Mouse (Mus musculus) intestine, embryonic 16.5 days (tissue): Measurements from ENCODE around the gene 1600014C23Rik. TPM values are rescaled to one million over a fixed set of nuclear protein-coding genes. Genes with fewer than 3 reads are reported as not detected.

Source experiments
- ATAC-seq: fragments of 200-750 bp; cut with Nextera tagmentation; 2 replicates; pipeline ENCODE4 v1.8.0; 2017; ENCODE audit warnings: moderate TSS enrichment, moderate library complexity
- H3K27ac ChIP-seq: fragments of 300-500 bp; sonication (generic); 2 replicates; pipeline ENCODE4 v1.5.1; 2014; ENCODE audit warnings: mild to moderate bottlenecking, low read length
- H3K27me3 ChIP-seq: fragments of 300-500 bp; sonication (generic); replicated peaks from 2 replicates; pipeline ENCODE4 v1.6.1; 2014; ENCODE audit warnings: low read length, control low read depth, mixed read lengths; ENCODE audit not compliant: control insufficient read depth, insufficient read depth
- H3K36me3 ChIP-seq: fragments of 300-500 bp; sonication (generic); 2 replicates; pipeline ENCODE4 v1.6.1; 2014; ENCODE audit warnings: low read length, control low read depth; ENCODE audit not compliant: control insufficient read depth, insufficient read depth
- H3K4me1 ChIP-seq: fragments of 300-500 bp; sonication (generic); 2 replicates; pipeline ENCODE4 v1.6.1; 2014; ENCODE audit warnings: low read length, control low read depth, mixed read lengths; ENCODE audit not compliant: control insufficient read depth, insufficient read depth
- H3K4me2 ChIP-seq: fragments of 300-500 bp; sonication (generic); 2 replicates; pipeline ENCODE4 v1.6.1; 2014; ENCODE audit warnings: low read depth, low read length, control low read depth
- H3K4me3 ChIP-seq: fragments of 300-500 bp; sonication (generic); 2 replicates; pipeline ENCODE4 v1.5.1; 2014; ENCODE audit warnings: mild to moderate bottlenecking, low read length
- H3K9ac ChIP-seq: fragments of 300-500 bp; sonication (generic); 2 replicates; pipeline ENCODE4 v1.6.1; 2014; ENCODE audit warnings: low read depth, low read length
- H3K9me3 ChIP-seq: fragments of 300-500 bp; sonication (generic); 2 replicates; pipeline ENCODE4 v1.6.1; 2016; ENCODE audit warnings: low read length, control low read depth; ENCODE audit not compliant: control insufficient read depth
- whole genome bisulfite sequencing: fragments of 180-500 bp; shearing (Covaris S2); extraction: QIAGEN DNeasy Blood & Tissue Kit; methylation state at CpG from one replicate; pipeline ENCODE4 v1.1.7; 2014; 5-methylcytosine and 5-hydroxymethylcytosine counted together
- polyA plus RNA-seq: library from polyadenylated mRNA; unstranded; fragments of >200 nt; fragmentation: Nextera tagmentation; extraction: Ambion mirVana; gene quantifications from 2 replicates; pipeline ENCODE4 v1.2.1, GENCODE M21; 2015

1600014C23Rik gene
- polyA plus RNA-seq, 1 experiment from 2014 or later = 0.76 TPM

DNA sequence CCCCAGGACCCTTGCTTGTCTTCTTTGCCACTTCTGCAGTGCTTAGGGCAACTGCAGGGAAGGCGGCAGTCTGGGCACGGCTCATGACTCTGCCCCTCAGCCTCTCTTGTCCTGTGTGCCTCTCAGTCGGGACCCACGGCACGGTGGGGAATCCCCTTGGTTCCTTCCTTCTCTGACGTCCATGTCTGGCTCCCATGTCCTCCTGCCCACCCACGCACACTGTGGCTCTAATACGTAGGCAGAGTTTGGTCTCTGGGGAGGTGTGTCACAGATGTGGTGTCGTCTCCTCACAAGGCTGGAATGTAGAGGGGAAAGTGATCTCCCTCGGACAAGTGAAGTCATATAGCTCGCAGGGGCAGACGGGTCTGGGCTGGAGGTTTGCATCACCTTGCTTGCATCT, 13.1 kb upstream of the 1600014C23Rik start:
- Histone ChIP-seq H3K27me3 (no peaks in the 10 kb centered on the region), H3K4me2 (no peak overlapping the region), H3K27ac (no peak overlapping the region), H3K4me1 (peaks cover 6% of the 10 kb centered on the region; the same call in 1 of the 2 replicates), H3K9ac (no peak overlapping the region), H3K36me3 (no peaks in the 10 kb centered on the region), H3K9me3 (no peaks in the 10 kb centered on the region; the same call in 1 of the 2 replicates), H3K4me3 (no peak overlapping the region)
- ATAC-seq = no peak
- 57% methylated on average over 12 of the region's 12 CpGs for WGBS

DNA sequence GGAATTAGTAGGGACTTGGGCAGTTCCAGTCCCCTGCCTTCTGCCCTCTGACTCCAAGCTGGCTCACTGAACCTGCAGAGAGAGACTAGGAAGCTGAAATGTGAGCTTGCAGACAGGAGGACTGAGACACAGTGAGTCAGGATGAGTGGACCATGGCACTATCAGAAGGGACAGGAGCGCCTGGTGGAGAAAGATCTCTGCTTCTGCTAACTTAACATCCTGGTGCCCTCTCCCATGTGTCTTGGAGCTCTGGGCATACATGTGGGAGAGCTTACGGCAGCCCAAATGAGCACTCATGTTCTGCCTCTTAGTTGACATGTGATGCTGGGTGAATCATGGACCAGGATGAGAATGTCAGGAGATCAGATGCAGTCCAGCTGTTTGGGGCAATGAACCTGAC, 12.0 kb upstream of the 1600014C23Rik start:
- Histone ChIP-seq H3K27me3 (no peaks in the 10 kb centered on the region), H3K4me2 (no peak overlapping the region), H3K27ac (no peak overlapping the region), H3K9ac (no peak overlapping the region), H3K36me3 (no peaks in the 10 kb centered on the region), H3K9me3 (no peaks in the 10 kb centered on the region; the same call in 1 of the 2 replicates), H3K4me3 (no peak overlapping the region), H3K4me1 (peaks cover 6% of the 10 kb centered on the region; the same call in 1 of the 2 replicates)
- ATAC-seq = no peak
- WGBS = 92% methylated on average over 2 of the region's 2 CpGs

DNA sequence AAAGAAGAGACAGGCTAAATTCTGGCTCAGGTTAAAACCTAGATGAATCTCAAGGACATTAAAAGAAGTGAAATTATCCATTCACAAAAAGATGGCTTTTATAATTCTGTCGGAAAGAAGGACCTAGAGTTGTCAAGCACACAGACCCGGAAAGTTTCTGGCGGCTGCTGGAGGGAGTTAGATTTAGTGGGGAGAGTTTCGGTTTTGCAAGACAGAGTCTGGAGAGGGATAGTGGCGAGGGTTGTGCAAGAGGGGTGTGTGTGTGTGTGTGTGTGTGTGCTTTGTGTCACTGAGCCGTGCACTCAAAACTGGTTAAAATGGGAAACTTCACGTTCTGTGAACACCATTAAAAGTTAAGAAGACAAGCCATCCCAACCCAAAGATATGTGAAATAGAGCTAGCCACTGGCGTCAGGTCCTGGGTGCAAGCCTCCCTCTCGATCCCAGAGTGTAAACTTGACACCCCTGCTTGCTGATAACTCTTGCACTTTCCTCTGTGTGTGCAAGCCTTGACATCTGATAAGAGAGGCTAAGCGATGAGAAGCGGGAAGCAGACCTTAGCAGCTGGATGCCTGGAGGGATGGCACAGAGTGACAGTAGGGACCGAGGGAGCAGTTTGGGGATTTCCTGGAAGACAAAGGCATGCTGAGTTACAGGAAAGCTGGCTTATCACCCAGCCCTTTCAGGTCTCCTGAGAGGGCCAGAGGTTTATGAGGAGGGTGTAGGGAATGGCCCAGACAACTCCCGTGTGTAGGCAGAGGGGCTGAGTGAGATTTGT, 8.9 kb upstream of the 1600014C23Rik start:
- Histone ChIP-seq H3K9me3 (no peaks in the 10 kb centered on the region; the same call in 1 of the 2 replicates), H3K27ac (no peak overlapping the region), H3K4me1 (peaks cover 7% of the 10 kb centered on the region), H3K4me3 (no peak overlapping the region), H3K9ac (no peak overlapping the region), H3K4me2 (no peak overlapping the region), H3K27me3 (no peaks in the 10 kb centered on the region), H3K36me3 (no peaks in the 10 kb centered on the region)
- ATAC-seq = peak; percentile 24; the same call in 1 of the 2 replicates
- WGBS = 49% methylated on average over 13 of the region's 13 CpGs

DNA sequence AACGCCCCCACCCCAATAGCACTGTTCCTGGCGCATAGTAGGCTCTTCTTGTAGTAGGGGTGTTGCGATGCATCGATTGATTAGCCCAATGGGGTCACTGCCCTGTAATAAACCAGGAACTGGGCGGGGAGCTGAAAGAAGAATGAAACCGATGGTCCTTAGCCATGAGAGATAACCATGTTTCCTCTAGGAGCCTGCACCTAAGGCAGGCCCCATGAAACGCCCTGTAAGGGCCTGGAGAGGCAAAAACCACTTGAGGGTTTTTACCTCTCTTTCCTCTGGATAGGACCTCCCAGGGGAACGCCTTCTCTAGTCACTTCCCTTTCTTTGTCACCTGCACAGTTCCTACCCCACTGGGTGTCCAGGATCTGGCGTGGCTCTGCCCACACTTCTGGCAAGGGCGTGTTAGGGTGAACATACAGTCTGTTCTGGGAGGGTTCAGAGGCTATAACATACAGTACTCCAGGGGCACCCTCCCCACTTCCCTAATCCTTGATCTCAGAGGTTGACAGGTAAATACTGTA, 3.5 kb upstream of the 1600014C23Rik start:
- peaks cover 5% of the 10 kb centered on the region; the same call in 1 of the 2 replicates for H3K27me3 ChIP-seq
- no peaks in the 10 kb centered on the region; the same call in 1 of the 2 replicates for H3K9me3 ChIP-seq
- H3K4me1 ChIP-seq = peaks cover 36% of the 10 kb centered on the region
- peak overlapping the region; percentile 58 for H3K4me3 ChIP-seq
- peak; percentile 50 for ATAC-seq
- peak overlapping the region; percentile 94 for H3K27ac ChIP-seq
- H3K4me2 ChIP-seq = peak overlapping the region; percentile 59
- no peaks in the 10 kb centered on the region for H3K36me3 ChIP-seq
- WGBS = 15% methylated on average over 10 of the region's 10 CpGs
- H3K9ac ChIP-seq = peak overlapping the region; percentile 80

DNA sequence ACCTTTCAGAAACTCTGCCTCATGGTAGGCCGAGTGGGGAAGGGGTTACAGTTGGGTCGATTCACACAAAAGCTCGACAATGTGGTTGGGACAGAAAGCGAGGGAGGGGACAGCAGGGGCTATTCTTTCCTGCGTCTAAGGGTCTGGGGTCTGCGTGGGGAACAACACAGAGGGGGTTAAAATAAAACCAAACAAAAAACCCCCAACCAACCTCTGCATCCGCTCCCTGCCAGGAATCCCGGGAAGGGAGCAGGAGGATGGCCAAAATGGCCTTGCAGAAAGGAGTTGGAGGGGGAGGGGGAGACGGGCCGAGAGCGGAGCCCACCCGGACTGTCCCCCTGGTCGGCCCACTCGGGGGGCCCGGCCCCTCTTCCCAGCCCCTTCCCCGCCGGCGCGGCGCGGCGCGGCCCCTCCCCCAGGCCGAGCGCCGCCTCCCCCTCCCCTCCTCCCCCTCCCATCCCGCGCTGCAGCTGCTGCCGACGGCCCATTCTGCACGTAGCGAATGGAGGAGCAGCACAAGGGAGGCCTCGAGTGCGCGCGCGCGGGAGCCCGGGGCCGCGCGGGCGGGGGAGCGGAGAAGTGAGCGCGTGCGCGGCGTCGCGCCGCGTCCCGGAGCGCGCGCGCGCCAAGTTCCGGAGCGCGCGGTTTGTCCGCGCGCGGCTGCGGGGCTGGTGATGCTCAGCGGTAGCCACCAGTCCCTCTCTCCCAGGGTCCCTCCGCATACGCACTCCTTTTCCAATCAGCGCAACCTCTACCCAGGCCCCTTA, 2.9 kb upstream of the 1600014C23Rik start:
- peak overlapping the region; percentile 58 for H3K4me3 ChIP-seq
- H3K36me3 ChIP-seq = no peaks in the 10 kb centered on the region
- WGBS = under 1% methylated on average over 50 of the region's 72 CpGs
- peak overlapping the region; percentile 94 for H3K27ac ChIP-seq
- peak overlapping the region; percentile 80 for H3K9ac ChIP-seq
- peak overlapping the region; percentile 59 for H3K4me2 ChIP-seq
- H3K9me3 ChIP-seq = no peaks in the 10 kb centered on the region
- peaks cover 5% of the 10 kb centered on the region; the same call in 1 of the 2 replicates for H3K27me3 ChIP-seq
- peak; percentile 68 for ATAC-seq
- peaks cover 36% of the 10 kb centered on the region for H3K4me1 ChIP-seq

DNA sequence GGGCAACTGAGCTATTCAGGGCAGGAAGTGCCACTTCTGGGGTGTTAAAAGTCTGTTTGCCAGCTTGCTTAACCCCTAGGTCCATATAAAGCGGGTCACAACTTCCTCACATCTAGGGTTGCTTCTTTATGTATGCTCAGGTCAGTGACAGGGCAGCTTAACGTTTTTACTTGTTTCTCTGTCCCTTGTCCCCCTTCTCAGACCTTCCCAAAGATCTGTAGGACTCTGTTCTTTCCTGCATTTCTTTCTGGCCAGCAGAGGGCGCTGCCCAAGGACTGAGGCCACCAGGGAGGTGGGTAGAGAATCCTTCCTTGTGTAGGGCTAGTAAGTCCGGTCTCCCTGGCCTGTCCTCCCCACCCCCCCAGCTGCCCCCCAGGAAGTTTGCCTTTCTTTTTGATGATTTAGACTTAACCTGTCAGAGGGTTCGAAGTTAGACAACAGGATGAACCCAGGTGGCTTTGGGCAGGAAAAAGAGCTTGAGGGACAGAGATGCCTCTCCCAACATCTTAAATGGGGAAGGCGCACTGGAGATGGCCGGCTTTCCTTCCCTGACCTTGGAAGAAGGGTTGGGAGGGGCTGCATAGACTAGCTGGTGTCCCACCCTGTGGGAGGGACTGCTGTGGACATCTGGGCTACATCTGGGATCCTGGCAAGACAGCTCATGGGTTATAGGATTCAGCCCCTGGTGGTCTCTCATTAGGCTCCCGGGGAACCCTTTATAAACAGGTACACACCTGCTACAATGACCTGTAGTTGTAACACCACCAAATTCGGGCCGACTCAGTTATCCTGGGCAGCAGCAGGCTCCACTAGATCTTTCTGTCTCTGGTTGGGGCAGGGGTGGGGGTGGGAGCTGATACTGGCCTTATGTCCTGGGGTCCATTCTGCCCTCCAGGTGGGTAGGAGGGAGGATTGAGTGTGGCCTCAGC, 2.0 kb upstream of the 1600014C23Rik start:
- H3K9ac ChIP-seq = peak overlapping the region; percentile 80
- H3K27ac ChIP-seq = peak overlapping the region; percentile 94
- peaks cover 36% of the 10 kb centered on the region for H3K4me1 ChIP-seq
- 7% methylated on average over 10 of the region's 10 CpGs for WGBS
- ATAC-seq = peak; percentile 56
- no peaks in the 10 kb centered on the region for H3K36me3 ChIP-seq
- peak overlapping the region; percentile 59 for H3K4me2 ChIP-seq
- H3K27me3 ChIP-seq = peaks cover 5% of the 10 kb centered on the region; the same call in 1 of the 2 replicates
- H3K9me3 ChIP-seq = no peaks in the 10 kb centered on the region
- peak overlapping the region; percentile 58 for H3K4me3 ChIP-seq

DNA sequence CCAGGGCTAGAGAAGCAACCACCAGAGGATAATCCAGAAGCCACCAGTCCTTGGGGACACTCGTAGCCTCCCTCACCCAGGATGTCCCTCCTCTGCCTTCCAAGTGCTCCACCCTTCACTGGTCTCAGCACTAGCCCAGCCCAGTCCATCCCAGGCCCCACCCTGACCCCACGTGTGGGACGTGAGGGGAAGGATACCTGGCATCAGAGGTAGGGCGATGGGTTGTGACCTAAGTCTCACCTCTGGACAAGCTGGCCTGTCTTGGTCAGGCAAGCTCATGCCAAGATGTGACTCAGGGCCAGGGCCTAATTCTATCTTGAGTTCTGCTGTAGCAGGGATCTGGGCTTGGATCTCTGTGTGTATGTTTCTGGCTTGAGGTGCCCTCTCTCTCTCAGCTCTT, 1.2 kb upstream of the 1600014C23Rik start:
- peak; percentile 4; the same call in 1 of the 2 replicates for ATAC-seq
- 80% methylated on average over 4 of the region's 4 CpGs for WGBS
- Histone ChIP-seq H3K4me3 (no peak overlapping the region), H3K4me1 (peaks cover 36% of the 10 kb centered on the region), H3K9me3 (no peaks in the 10 kb centered on the region), H3K27ac (peak overlapping the region; percentile 71), H3K27me3 (peaks cover 5% of the 10 kb centered on the region; the same call in 1 of the 2 replicates), H3K36me3 (no peaks in the 10 kb centered on the region), H3K9ac (peak overlapping the region; percentile 71), H3K4me2 (no peak overlapping the region)

DNA sequence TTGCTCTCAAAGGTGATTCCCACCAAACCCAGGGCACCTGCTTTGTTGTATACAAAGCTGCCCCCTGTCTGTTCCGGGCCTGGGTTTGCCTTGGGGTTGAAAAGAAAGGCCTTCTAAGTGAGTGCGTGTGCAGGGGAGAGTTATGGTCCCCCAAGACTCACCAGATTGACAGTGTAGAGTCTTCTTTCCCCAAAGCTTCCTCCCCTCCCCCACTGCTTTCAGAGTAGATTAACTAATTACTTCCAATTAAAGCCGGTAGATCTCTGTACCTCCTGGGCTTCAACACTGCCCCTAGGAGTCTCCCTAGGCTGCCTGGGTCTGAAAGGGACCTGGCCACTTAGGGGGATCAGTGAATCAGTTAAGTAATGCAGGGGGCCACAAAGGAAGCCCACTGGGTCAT, 689 bp upstream of the 1600014C23Rik start:
- 33% methylated on average over 3 of the region's 3 CpGs for WGBS
- H3K27me3 ChIP-seq = peaks cover 5% of the 10 kb centered on the region; the same call in 1 of the 2 replicates
- peaks cover 36% of the 10 kb centered on the region for H3K4me1 ChIP-seq
- no peaks in the 10 kb centered on the region for H3K36me3 ChIP-seq
- peak overlapping the region; percentile 92 for H3K4me2 ChIP-seq
- peak overlapping the region; percentile 71 for H3K27ac ChIP-seq
- peak overlapping the region; percentile 44 for H3K4me3 ChIP-seq
- H3K9me3 ChIP-seq = no peaks in the 10 kb centered on the region
- ATAC-seq = no peak
- H3K9ac ChIP-seq = peak overlapping the region; percentile 71
